Mouse (Mus musculus) bone marrow, adult 2 months (tissue): ENCODE data around the gene Fras1. TPM values are rescaled to one million over a fixed set of nuclear protein-coding genes. Genes with fewer than 3 reads are reported as not detected.

Experiments used
- H3K27ac ChIP-seq: fragments of 200-500 bp; 2 replicates; pipeline ENCODE4 v1.5.1; 2012; ENCODE audit warnings: low read depth, mild to moderate bottlenecking, control low read depth, inconsistent platforms, low read length; ENCODE audit not compliant: control insufficient read depth, poor library complexity, insufficient read depth
- H3K4me1 ChIP-seq: fragments of 200-500 bp; 2 replicates; pipeline ENCODE4 v1.6.1; 2011; ENCODE audit warnings: low read length; ENCODE audit not compliant: control insufficient read depth, insufficient read depth
- H3K4me3 ChIP-seq: fragments of 200-500 bp; replicated peaks from 2 replicates; pipeline ENCODE3; 2011; ENCODE audit warnings: mild to moderate bottlenecking, low read depth, low read length, control low read depth; ENCODE audit not compliant: control insufficient read depth
- CTCF ChIP-seq: fragments of 200-500 bp; IDR thresholded peaks from 2 replicates; pipeline ENCODE4 v1.5.1; 2011; ENCODE audit warnings: low read length, control low read depth; ENCODE audit not compliant: control insufficient read depth, insufficient read depth
- POLR2A ChIP-seq: fragments of 200-500 bp; IDR thresholded peaks from 2 replicates; pipeline ENCODE4 v1.6.1; 2011; ENCODE audit warnings: low read depth, mild to moderate bottlenecking, control low read depth, low read length, borderline replicate concordance; ENCODE audit not compliant: control insufficient read depth
- WGBS: fragments of 180-500 bp; shearing (Covaris S2); methylation state at CpG from one replicate; pipeline ENCODE4 v1.1.7; 2018; 5-methylcytosine and 5-hydroxymethylcytosine counted together
- polyA plus RNA-seq: library from polyadenylated mRNA; stranded (reverse); fragments of >200 nt; gene quantifications from 2 replicates; pipeline ENCODE4 v1.2.4, GENCODE M21; 2011; ENCODE audit warnings: low replicate concordance; ENCODE audit not compliant: missing spikeins, insufficient read depth, insufficient read length

The Fras1 gene
- polyA plus RNA-seq, 1 experiment, result not detected

- Histone ChIP-seq H3K4me1 (no peaks in the 10 kb centered on the region), H3K27ac (no peak overlapping the region), H3K4me3 (no peak overlapping the region)
- 69% methylated on average over 3 of the region's 3 CpGs for WGBS
- no peak for TF ChIP-seq POLR2A
- TF ChIP-seq CTCF, result no peak
Measured at GRCm38 (mm10) chr5:96454422-96454821, 80.7 kb downstream of the Fras1 start.

GRCm38 (mm10) chr5:96455241-96455640, 81.5 kb downstream of the Fras1 start:
- no peak overlapping the region for H3K27ac ChIP-seq
- no peaks in the 10 kb centered on the region for H3K4me1 ChIP-seq
- WGBS, result 84% methylated on average over 2 of the region's 2 CpGs
- no peak for TF ChIP-seq POLR2A
- no peak for TF ChIP-seq CTCF
- H3K4me3 ChIP-seq, result no peak overlapping the region

DNA sequence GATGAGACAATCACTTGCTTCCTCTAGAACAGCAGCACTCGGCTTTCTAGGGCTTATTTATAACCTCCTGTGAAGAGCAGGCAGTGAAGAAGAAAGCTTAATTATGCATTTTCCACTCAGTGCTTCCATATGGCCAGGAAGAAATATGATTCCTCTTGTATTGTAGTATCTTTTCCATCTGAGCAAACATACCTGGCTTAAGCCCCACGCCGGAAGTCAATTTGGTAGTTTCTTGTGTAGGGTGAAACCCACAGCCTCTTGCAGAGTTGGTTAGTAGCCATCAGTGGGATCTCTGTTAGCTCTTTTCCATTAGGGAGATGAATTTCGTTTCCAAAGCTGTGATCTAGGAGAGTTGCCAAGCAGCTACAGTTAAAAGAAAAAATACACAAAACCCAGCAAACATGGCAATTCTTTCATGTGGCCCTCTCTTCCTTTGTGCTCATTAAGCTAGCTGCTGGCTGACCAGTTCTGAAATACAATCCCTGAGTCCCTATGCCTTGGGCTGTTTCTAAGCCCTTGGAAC, 83.7 kb downstream of the Fras1 start:
- H3K27ac ChIP-seq, result no peak overlapping the region
- H3K4me1 ChIP-seq, result no peaks in the 10 kb centered on the region
- 62% methylated on average over 4 of the region's 4 CpGs for WGBS
- no peak overlapping the region for H3K4me3 ChIP-seq
- no peak for TF ChIP-seq POLR2A
- no peak for TF ChIP-seq CTCF

- TF ChIP-seq CTCF (no peak), POLR2A (no peak)
- no peak overlapping the region for H3K4me3 ChIP-seq
- H3K27ac ChIP-seq, result no peak overlapping the region
- WGBS, result 65% methylated on average over 4 of the region's 4 CpGs
- no peaks in the 10 kb centered on the region for H3K4me1 ChIP-seq
Measured at GRCm38 (mm10) chr5:96459605-96460004, 85.8 kb downstream of the Fras1 start.

DNA sequence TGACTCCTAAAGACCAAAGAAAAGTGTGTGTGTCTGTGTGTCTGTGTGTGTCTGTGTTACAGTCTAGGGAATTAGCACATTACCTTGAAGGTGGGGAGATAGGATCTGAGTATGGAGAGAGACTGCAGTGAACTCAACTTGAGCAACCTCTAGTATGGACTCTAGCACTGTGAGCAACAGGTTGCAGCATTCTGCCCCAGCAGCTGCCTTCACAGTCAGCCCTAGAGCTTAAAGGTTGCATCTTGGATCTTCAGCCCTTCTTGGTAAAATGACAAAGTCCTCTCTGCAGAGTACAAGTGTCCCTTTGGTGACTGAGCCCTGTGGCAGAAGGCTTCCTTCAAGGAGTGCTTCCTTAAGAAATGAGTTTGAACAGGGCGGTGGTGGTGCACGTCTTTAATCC, 88.4 kb downstream of the Fras1 start:
- 76% methylated on average over 2 of the region's 2 CpGs for WGBS
- no peak overlapping the region for H3K4me3 ChIP-seq

GRCm38 (mm10) chr5:96466461-96466860, 92.7 kb downstream of the Fras1 start:
- no peak overlapping the region for H3K4me3 ChIP-seq
- H3K27ac ChIP-seq, result no peak overlapping the region
- no peaks in the 10 kb centered on the region for H3K4me1 ChIP-seq
- TF ChIP-seq POLR2A (no peak), CTCF (no peak)
- 56% methylated on average over 7 of the region's 7 CpGs for WGBS

More for the DNA sequence above, 88.4 kb downstream of the Fras1 start:
- TF ChIP-seq CTCF, result no peak
- Histone ChIP-seq H3K4me1 (no peaks in the 10 kb centered on the region), H3K27ac (no peak overlapping the region)

DNA sequence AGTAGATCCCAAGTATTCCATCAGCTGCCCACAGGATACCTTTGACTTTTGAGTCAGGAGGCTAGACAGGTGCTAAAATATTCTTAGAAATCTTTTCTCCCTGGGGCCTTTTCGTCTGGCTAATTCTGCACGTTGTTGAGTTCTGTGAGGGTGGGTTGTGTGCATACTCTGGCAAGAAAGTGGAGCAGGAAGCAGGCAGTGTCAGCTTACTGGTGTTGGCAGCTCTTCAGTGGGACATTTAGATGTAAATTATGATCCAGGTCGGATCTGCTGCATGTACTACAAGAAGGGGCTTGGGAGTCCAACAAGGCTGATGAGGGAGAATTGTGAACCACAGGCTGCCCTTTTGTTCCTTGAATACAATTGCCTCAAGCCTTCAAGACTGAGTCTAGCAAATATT, 98.2 kb downstream of the Fras1 start:
- Histone ChIP-seq H3K4me1 (no peaks in the 10 kb centered on the region), H3K27ac (no peak overlapping the region), H3K4me3 (no peak overlapping the region)
- TF ChIP-seq POLR2A (no peak), CTCF (no peak)
- 57% methylated on average over 3 of the region's 3 CpGs for WGBS

DNA sequence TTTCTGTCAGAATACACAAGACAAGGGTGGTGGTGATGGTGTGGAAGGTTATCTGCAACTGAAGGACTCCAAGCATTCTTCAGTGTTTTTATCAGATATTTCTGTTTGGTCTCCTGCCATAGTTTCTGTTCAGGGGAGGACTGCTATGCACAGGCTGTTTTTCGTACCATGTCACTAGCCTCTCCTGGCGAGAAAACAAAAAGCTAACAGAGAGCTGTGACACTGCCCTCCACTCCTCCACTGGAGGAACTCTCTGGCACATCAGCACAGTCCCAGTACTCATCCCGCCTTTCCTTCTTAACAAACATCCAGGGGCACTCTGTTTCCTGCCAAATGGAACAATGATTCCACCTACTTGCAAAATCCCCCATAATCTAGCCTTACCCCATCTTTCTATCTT, 101.7 kb downstream of the Fras1 start:
- H3K4me1 ChIP-seq, result no peaks in the 10 kb centered on the region
- 82% methylated on average over 3 of the region's 3 CpGs for WGBS
- TF ChIP-seq CTCF (no peak), POLR2A (no peak)
- H3K27ac ChIP-seq, result no peak overlapping the region
- no peak overlapping the region for H3K4me3 ChIP-seq

GRCm38 (mm10) chr5:96479003-96479402, 105.2 kb downstream of the Fras1 start:
- H3K27ac ChIP-seq, result no peak overlapping the region
- no peak for TF ChIP-seq POLR2A
- no peak for TF ChIP-seq CTCF
- no peaks in the 10 kb centered on the region for H3K4me1 ChIP-seq
- no peak overlapping the region for H3K4me3 ChIP-seq

DNA sequence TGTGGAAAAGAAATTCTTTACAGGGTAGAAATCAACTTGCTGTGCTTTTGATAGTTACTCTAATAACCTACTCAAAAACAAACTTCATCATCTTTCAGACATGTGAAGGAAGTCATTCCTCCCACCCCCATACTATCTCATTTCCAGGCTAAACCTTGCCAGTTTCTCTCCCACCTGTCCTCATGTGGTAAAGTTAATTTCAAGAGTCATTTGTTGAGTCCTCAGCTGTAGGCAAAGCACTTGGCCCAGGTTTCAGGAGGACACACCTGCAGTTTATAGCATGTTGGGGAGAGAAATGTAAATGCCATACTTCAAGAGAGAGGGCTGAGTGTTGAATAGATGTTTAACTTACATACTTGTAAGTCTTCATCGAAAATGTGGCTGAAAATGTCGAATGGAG, 107.4 kb downstream of the Fras1 start:
- H3K27ac ChIP-seq, result no peak overlapping the region
- no peak overlapping the region for H3K4me3 ChIP-seq
- TF ChIP-seq CTCF, result no peak
- TF ChIP-seq POLR2A, result no peak
- no peaks in the 10 kb centered on the region for H3K4me1 ChIP-seq
- 82% methylated on average over 2 of the region's 2 CpGs for WGBS
